In genomic region chr17:28846974-28847617, GRCm38 (mm10) we compare ENCODE assay signal across 16 mouse cellular contexts. TPM values are rescaled to one million over a fixed set of nuclear protein-coding genes. Genes with fewer than 3 reads are reported as not detected.
A peak's percentile ranks its signal among the peaks of the same experiment; 100 is the strongest.
DNase-seq lines count a peak whose midpoint lies in the region; ATAC-seq lines count a peak whose summit lies in the region.
"Had no signal": no experiment of that assay in that cellular context is flagged by ENCODE, and none has a peak within 500 bp of the region (broad histone marks: within the 10 kb centered on the region; RNA-seq: fewer than 3 reads in every experiment).

No protein-coding gene starts in this region.

- DNase-seq in layer of hippocampus, adult 11-12 months (ENCODE audit: low spot score) = peak; percentile 30
- no peak for DNase-seq in layer of hippocampus, postnatal 25 days (ENCODE audit: extremely low spot score in 1 of 2, low spot score in 1 of 2)
- no peak for DNase-seq in testis, postnatal 14 days (ENCODE audit: low spot score)
- no peak for DNase-seq in MN1 (ENCODE audit: low spot score)
- DNase-seq: cerebellum, adult 9-11 months; thymus, postnatal 25 days had no signal

- H3K4me1 ChIP-seq in liver, embryonic 12.5 days = peaks cover 26% of the 10 kb centered on the region
- 0 out of 2 replicates have a peak, but pooled peaks cover 6% of the 10 kb centered on the region for H3K4me1 ChIP-seq in stomach, embryonic 16.5 days (ENCODE audit: control insufficient read depth, insufficient read depth, low read length)
- H3K4me1 ChIP-seq: forebrain, embryonic 15.5 days; hindbrain, embryonic 12.5 days had no signal

- H3K9me3 ChIP-seq in liver, embryonic 12.5 days (replicated peaks) = 0 out of 2 replicates have a peak, but pooled peaks cover under 1% of the 10 kb centered on the region
- 0 out of 2 replicates have a peak, but pooled peaks cover 2% of the 10 kb centered on the region for H3K9me3 ChIP-seq in stomach, embryonic 16.5 days (replicated peaks; ENCODE audit: control insufficient read depth, low read length)
- H3K9me3 ChIP-seq: forebrain, embryonic 15.5 days; hindbrain, embryonic 12.5 days; kidney, embryonic 15.5 days had no signal

- no peak overlapping the region for H3K4me3 ChIP-seq in liver, embryonic 12.5 days
- no peak overlapping the region for H3K4me3 ChIP-seq in stomach, embryonic 16.5 days (replicated peaks; ENCODE audit: low read length)
- H3K4me3 ChIP-seq: forebrain, embryonic 15.5 days; hindbrain, embryonic 12.5 days; kidney, embryonic 15.5 days had no signal

- peak overlapping the region; percentile 18; the same call in 1 of the 2 replicates for H3K27ac ChIP-seq in liver, embryonic 12.5 days
- H3K27ac ChIP-seq in stomach, embryonic 16.5 days (ENCODE audit: low read length) = peak overlapping the region; percentile 69
- H3K27ac ChIP-seq: forebrain, embryonic 15.5 days; hindbrain, embryonic 12.5 days; kidney, embryonic 15.5 days; macrophage had no signal

- peak; percentile 47; the same call in 1 of the 2 replicates for ATAC-seq in common myeloid progenitor, adult 5-6 weeks (replicated peaks; ENCODE audit: low read depth, poor library complexity, severe bottlenecking)
- peak; percentile 84 for ATAC-seq in liver, embryonic 12.5 days
- peak; percentile 60 for ATAC-seq in stomach, embryonic 16.5 days (ENCODE audit: insufficient read depth, low FRiP score)
- ATAC-seq: forebrain, embryonic 15.5 days had no signal

- H3K36me3 ChIP-seq in liver, embryonic 12.5 days = 0 out of 2 replicates have a peak, but pooled peaks cover under 1% of the 10 kb centered on the region
- no peaks in the 10 kb centered on the region for H3K36me3 ChIP-seq in stomach, embryonic 16.5 days (ENCODE audit: control insufficient read depth, insufficient read depth, low read length)
- H3K36me3 ChIP-seq: forebrain, embryonic 15.5 days; hindbrain, embryonic 12.5 days; kidney, embryonic 15.5 days had no signal

- WGBS in liver, embryonic 12.5 days (ENCODE audit: insufficient replicate concordance) = 21% methylated on average over 11 of the region's 11 CpGs
- WGBS in stomach, embryonic 16.5 days = 32% methylated on average over 11 of the region's 11 CpGs

- H3K27me3 ChIP-seq in liver, embryonic 12.5 days (replicated peaks) = no peaks in the 10 kb centered on the region
- H3K27me3 ChIP-seq in stomach, embryonic 16.5 days (ENCODE audit: control insufficient read depth, insufficient read depth, low read length) = no peaks in the 10 kb centered on the region
- H3K27me3 ChIP-seq: forebrain, embryonic 15.5 days; hindbrain, embryonic 12.5 days; kidney, embryonic 15.5 days had no signal

- H3K9ac ChIP-seq in liver, embryonic 12.5 days = peak overlapping the region; percentile 42
- no peak overlapping the region for H3K9ac ChIP-seq in stomach, embryonic 16.5 days (ENCODE audit: low read length)
- H3K9ac ChIP-seq: forebrain, embryonic 15.5 days; hindbrain, embryonic 12.5 days; kidney, embryonic 15.5 days had no signal

- H3K4me2 ChIP-seq in liver, embryonic 12.5 days = peak overlapping the region; percentile 49
- H3K4me2 ChIP-seq in stomach, embryonic 16.5 days (ENCODE audit: low read depth, low read length) = no peak overlapping the region
- H3K4me2 ChIP-seq: forebrain, embryonic 15.5 days; hindbrain, embryonic 12.5 days; kidney, embryonic 15.5 days had no signal

RNA-seq across cellular contexts. Expression of gene Pnpla1, which starts 11.1 kb away (rescaled TPM):
- under 1 TPM; 0.42 to 0.66 TPM for total RNA-seq in layer of hippocampus, postnatal 25 days (2021)
- total RNA-seq in common myeloid progenitor, adult 5-6 weeks (2017) = not detected in 2 replicates
- polyA plus RNA-seq in liver, embryonic 12.5 days (2016; fragmentation: Nextera tagmentation; extraction: Ambion mirVana) = not detected in 2 replicates
- polyA plus RNA-seq in stomach, embryonic 16.5 days (2015; fragmentation: Nextera tagmentation; extraction: Ambion mirVana) = 1.2 and 3.0 TPM in 2 replicates
- total RNA-seq: gastrocnemius, postnatal 4 days; monocyte, adult 5-6 weeks had no signal
- polyA plus RNA-seq: brain, embryonic 14.5 days; forebrain, embryonic 15.5 days; hindbrain, embryonic 12.5 days; macrophage had no signal

RNA-seq across cellular contexts. Expression of gene Brpf3, which starts 46.2 kb away (rescaled TPM):
- 10 to 100 TPM; 36.2 to 50.0 TPM for total RNA-seq in layer of hippocampus, postnatal 25 days (2021)
- 8.6 and 9.7 TPM in 2 replicates for total RNA-seq in common myeloid progenitor, adult 5-6 weeks (2017)
- 67.4 and 68.8 TPM in 2 replicates for polyA plus RNA-seq in liver, embryonic 12.5 days (2016; fragmentation: Nextera tagmentation; extraction: Ambion mirVana)
- polyA plus RNA-seq in stomach, embryonic 16.5 days (2015; fragmentation: Nextera tagmentation; extraction: Ambion mirVana) = 8.2 and 10.5 TPM in 2 replicates
